22 mouse cellular contexts compared by ENCODE assay signal in genomic region chr6:71415446-71415845, GRCm38 (mm10). TPM values are rescaled to one million over a fixed set of nuclear protein-coding genes. Genes with fewer than 3 reads are reported as not detected.
"Had no signal": no experiment of that assay in that cellular context is flagged by ENCODE, and none has a peak within 500 bp of the region (broad histone marks: within the 10 kb centered on the region; RNA-seq: fewer than 3 reads in every experiment).

No protein-coding gene starts in this region.

- DNase-seq: kidney, adult 11 months; kidney, adult 9 months; kidney, postnatal 10 days; kidney, postnatal 4 days; liver; lung, adult 2 months; right cerebral cortex, adult 18-20 months; right cerebral cortex, postnatal 25 days; thymus, adult 18-20 months; thymus, postnatal 14 days had no signal

- H3K9me3 ChIP-seq: midbrain, embryonic 12.5 days had no signal

- ATAC-seq: lung, postnatal 0 days; midbrain, embryonic 16.5 days had no signal

- H3K4me1 ChIP-seq: midbrain, embryonic 12.5 days had no signal

- H3K27me3 ChIP-seq: midbrain, embryonic 12.5 days had no signal

- H3K4me2 ChIP-seq: midbrain, embryonic 12.5 days had no signal

- H3K4me3 ChIP-seq: left cerebral cortex, adult 2 months; midbrain, embryonic 12.5 days had no signal

- H3K27ac ChIP-seq: left cerebral cortex, adult 2 months; liver, embryonic 14.5 days; macrophage; midbrain, embryonic 12.5 days had no signal

- H3K9ac ChIP-seq: liver, embryonic 14.5 days; midbrain, embryonic 12.5 days had no signal

RNA-seq across cellular contexts. Expression of gene Cd8a, which starts 42.2 kb away (rescaled TPM):
- total RNA-seq: layer of hippocampus, adult 8-10 months; layer of hippocampus, postnatal 14 days; left cerebral cortex, adult 2 months; left cerebral cortex, postnatal 14 days; megakaryocyte-erythroid progenitor cell, adult 5-6 weeks had no signal
- polyA plus RNA-seq: limb, embryonic 11.5 days; liver, embryonic 14.5 days; midbrain, embryonic 12.5 days; midbrain, embryonic 16.5 days; neural tube, embryonic 14.5 days had no signal
